Mouse (Mus musculus) urinary bladder, adult 18-20 months (tissue): ENCODE results near the gene Sdk2.

Experiments used
- DNase-seq, 2 experiments: peaks; one replicate each; pipeline ENCODE4 v3.0.0; 2022; ENCODE audit warnings: low spot score in 2 of 2, mixed read lengths in 2 of 2

Sdk2 gene

DNA sequence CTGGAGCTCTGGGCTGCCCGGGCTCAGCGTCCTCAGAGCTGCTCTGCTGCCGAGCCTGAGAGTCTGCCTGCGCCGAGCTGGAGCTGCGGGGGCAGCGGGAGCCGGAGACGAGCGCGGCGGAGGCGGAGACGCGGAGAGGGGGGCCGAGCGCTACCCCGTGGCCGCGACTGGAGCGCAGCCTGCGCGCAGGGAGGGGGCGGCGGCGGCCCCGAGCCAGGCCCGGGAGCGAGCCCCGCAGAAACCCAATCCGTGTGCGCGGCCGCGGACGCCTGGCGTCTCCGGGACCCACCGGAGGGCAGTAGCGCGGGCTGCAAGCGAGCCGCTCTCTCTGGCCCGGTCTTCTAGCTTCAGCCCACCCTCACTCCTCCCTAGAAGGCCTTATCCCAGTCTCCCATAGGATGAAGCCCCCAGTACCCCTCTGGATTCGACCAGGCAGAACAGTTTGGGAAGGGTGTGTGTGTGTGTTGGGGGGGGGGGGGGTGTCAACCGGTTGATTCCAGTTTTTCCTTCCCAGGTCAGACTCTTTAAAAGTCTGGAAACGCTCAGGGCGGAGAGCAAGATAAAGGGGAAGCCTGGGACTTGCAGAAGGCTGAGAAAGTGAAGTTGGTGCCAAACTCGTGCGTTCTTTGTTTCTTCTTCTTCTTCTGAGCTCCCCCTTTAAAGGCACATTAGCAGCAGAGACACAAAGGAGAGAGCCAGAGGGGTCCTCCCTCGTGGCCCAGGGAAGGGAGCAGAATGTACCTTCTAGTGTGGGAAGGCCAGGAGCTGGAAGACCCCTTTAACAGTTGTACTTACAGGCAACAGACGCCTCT is at the start of gene Sdk2:
Sdk2 (minus strand) TSS at position 96 of the 812 bp plus-strand sequence.
- peak; percentile 27 to 37 for DNase-seq

DNA sequence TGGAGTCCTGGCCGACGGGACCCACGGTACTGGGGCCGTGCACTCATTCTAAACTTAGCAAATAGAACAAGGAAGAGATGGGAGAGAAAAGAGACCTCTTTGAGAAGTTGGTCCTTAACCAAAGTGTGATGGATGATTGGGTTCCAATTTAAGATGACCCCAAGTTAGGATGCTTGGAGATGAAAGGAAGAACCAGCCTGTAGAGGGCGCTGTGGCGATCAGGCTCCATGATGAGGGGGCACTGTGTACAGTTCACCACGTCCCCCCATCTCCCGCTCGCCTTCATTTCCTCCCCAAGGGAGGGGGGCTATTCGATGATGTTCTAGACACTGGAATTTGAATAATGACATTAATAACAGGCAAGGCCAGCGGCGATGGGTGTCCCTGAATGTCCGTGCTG is 48.2 kb upstream of the Sdk2 start:
- no peak for DNase-seq

DNA sequence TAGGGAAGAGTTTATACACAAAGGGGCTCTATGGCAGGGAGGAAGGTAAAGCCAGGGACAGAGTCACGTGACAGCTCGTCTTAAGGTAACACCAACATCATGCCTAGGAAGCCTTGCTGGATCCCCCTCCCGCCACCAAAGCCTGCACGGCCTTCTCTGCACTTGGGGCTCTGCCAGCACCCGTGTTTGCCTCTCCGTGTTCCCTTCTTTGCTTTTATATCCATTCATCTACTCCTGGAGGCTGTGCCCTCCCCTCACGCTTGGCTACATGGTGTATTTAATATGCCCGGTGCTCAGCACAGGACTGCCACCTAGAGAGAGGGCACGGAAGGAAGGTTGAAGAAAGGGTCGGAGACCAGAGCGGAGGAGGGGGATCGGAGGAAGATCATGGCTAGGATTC is 47.8 kb upstream of the Sdk2 start:
- DNase-seq, result no peak

DNA sequence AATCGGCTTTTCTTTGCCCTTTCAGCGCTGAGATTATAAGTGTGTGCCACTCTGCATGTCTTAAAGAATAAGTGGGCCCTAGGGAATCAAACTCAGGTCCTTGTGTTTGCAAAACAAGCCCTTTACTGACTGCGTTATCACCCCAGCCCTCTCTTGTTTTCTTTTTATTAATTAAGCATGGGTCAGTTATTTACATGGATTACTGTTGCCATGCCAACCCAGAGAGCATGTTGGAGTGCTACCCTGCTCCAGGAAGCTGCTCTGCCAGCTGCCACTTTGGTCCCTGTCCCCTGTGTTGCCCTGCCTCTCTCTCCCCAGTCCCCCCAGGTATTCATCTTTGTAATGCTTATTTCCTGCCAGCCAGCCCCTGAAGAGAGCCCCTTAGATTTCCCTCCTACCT is 44.0 kb upstream of the Sdk2 start:
- no peak for DNase-seq

DNA sequence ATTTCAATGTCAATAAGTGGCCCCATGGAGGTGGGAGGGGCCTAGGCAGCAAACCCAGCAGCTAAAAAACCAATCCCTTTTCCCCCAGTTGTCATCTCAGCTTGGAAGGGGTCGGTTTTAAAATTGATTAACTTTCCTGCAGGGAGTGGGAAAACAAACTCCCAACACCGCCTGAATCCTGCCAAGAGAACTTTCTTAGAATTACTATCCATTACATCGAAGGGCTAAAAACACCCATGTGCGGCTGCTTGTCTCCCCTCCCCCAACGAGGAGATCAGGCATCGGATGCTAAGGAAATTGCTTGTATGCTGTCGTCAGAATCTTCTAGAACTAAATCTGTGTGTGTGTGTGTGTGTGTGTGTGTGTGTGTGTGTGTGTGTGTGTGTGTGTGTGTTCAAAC is 26.8 kb upstream of the Sdk2 start:
- no peak for DNase-seq

DNA sequence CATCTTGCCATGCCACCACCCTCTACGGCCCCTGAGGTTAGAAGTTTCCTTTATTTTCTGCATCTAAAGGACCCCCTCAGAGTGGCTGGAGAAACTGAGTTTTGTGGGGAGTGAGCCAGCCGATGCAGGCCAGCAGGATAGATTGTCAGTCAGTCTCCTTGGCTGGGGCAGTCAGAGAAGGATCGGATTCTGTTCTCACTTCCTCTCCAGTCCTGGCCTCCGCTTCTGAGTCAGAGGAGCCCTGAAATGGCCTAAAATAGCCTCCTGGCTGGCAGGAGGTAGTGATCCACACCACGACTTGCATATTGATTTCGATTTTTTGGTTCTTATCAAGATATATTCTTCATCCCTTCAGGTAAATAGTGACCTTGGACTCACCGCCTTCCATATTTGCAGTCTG is 26.3 kb upstream of the Sdk2 start:
- DNase-seq, result no peak

DNA sequence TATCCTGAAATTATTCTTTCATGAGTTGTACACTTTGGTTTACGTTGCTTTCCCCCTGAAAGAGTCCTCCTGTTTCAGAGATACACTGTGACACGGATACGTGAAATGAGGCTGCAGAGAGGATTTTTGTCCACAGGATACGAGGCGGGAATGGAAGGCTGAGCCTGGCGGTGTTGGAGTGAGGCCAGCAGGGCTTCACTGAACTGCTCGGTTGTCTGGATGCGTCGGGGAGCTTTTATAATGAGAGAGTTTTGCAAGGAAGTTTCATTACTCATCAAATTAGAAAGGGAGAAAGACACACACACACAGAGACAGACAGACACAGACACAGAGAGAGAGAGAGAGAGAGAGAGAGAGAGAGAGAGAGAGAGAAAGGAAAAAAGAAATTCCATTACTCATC is 13.8 kb upstream of the Sdk2 start:
- no peak for DNase-seq

DNA sequence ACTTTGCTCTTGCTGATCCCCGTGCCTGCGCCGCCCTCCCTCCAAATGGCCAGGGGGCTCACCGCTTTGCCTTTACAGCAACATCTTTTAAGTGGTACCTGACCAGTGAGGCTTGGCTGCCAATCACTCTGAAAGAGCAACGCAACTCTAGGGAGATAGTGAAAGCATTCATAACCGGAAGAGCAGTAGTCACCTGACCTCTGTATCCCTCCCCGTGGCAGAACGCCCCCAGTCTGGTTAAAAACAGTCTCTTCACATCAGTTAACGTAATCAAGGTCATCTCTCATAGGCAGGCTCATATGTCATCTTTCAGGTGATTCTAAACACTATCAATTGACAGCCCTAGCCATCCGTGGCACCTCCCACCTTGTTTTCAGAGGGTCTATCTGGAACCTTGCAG is 5.8 kb upstream of the Sdk2 start:
- no peak for DNase-seq

DNA sequence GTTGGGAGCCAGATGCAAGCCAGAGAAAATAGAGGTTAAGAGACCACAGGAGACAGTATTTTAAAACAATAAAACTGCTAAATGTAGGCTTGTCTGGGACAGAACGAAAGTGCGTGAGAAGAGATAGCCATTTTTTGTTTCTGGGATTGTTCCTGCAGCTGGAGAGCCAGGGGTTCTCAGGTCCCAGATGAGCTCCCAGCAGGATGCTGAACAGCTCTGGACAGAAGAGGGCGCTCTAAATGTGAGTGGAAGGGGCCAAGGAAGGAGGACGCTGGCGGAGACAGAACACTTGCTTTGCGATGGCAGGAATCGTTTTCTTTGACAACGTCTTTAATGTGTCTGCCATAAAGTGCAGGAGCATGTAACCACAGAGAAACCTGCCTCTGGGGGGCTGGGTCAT is 5.2 kb upstream of the Sdk2 start:
- DNase-seq, result no peak

DNA sequence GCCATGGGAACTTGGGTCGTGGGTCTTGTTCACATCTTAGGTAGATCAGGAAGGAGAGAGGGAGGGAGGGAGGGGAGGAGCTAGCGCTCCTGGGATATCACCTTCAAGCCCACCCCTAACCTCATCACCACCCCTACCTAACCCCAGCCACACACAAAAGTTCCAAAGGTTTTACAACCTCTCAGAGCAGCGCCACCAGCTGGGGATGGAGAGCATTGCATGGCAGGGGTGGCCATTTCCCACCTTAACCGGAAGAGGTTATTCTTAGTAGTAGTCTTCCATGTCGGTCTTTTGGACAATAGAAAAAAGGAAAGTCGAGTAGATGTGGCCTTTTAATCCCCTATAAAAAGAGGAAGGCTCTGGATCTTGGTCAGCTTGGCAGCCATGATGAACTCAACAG is 4.0 kb upstream of the Sdk2 start:
- no peak for DNase-seq

DNA sequence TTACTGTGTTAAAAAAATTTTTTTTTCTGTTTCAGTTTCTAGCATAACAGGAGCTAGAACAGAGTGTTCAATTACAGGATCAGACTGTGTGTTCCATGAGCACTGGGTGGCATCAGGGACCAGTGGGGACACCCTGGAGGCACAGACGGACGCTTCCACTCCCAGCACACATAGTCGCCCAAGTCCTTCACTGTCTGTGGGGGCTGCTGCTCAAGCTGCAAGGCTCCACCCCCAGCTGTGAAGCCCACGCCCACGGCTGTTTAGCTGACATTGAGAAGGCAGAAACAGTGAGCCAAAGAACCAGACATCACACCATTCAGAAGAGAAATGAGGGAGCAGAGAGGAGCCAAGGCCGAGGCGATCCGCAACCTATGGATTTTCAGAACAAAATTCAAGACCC is 3.3 kb upstream of the Sdk2 start:
- no peak for DNase-seq

DNA sequence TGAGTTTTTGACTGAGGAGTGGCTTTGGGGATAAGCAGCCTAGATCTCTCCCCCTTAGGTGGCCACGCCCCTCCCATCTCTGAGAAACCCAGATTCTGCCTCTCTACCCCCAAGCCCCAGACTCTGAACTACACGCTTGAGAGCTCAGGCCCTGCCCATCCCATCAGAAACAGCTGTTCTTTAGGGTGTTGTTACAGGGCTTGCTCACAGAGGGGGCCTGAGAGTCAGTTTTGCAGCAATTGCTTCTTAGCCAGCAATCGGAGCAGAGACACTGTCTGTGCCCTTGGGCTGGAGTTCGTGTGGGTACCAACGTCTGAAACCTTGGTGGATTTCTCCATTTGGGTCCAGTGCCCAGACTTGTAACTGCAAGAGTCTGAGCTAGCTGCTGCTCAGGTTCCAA is 1.5 kb upstream of the Sdk2 start:
- peak in 1 of 2 experiments; percentile 25 for DNase-seq

DNA sequence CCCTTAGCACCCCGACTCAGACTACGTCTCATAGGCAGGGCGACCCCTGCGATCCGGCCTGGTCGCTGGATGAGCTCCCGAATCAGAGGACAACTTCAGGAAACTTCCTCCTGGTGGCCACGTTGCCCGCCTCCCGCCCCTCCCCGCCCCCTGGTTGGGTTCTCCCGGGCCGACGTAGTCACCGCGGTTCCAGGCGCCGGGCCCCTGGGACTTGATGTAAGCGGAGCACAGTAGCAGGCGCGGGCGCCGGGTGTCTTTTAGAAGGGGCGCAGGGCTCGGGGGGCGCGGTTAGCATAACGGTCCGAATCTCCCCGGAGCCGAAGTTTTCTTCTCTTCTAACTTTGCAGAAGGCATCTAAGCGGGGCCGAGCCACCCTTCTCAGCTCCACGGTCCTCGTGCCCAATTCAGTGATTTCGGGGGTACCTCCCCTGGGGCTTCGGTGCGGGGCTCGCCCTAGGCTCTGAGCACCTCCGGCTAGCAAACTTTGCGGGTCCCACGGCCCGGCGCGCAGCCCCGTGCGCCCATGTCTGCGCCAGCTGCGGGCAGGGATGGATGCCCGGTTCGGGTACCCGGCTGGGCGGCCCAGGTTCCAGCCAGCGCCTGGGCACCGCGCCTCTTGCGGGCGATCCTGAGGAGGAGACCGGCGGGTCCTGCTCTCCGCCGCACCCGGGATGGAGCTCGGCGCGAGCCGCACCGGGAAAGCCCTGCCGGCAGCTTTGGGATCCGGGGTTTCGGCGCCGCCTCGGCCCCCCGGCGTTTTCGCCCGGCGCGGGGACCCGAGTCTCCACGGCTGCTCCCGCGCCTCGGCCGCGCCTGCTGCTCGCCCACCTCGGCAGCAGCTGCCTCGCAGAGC is 522 bp downstream of the Sdk2 start:
- DNase-seq, result peak in 1 of 2 experiments; percentile 42

DNA sequence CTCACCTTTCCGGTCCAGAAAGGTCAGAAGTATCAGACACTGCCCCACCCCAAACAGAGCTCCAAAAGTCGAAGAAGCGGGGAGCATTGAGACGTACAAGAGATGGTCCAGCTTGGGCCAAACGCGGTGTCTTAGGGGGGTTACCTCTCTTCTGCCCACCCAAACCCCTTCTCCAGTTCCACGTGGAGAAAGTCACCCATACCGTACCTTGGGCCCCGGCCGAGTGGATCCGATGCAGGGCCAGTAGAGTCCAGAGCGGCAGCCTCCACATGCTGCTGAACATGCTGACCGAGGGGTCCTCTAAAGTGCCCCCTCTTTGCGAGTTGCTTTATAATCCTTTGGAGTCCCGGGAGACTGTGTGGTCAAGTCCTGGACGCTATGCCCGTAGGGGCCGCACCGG is 1.2 kb downstream of the Sdk2 start:
- no peak for DNase-seq

DNA sequence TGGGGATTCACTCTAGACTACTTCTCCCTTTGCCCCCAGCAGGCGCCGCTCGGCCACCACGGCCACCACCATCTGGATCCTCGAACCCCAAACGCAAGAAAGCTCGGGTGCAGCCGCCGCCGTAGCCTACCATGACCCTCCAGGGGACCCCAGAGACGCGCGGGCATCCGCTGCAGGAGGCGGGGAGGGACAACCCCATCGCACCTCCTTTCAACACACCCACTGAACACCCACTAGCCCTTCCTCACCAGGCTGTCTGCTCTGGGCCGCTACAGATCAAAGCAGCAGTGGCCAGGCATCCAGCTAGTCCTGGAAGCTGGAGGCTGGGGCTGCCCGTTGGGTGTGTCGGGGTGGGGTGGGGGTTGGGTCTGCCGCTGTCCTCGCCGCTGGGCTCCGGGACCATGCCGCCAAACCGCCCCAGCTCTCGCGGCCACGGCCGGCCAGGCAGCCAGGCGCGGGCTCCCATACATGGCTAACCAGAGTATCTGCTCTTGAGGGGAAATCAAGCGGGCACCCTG is 1.9 kb downstream of the Sdk2 start:
- DNase-seq, result peak in 1 of 2 experiments; percentile 21

DNA sequence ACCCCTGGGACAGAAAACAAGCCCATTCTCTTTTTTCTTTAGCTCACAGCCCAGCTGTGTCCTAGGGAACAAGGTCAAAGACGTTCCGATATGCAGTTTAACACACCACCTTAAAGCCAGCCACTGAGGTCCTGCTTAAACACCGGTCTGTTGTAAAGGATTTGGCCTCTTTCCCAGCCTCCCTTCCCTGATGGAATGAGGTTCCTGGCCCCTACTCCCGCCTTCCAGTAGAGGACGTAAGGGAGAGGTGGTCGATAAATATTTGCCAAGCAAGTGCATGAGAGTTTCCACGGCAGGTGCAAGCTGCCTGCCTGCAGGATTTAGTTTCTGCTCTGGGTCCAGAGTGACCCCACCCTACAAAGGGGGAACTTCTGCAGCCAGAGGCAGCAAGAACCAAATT is 4.9 kb downstream of the Sdk2 start:
- no peak for DNase-seq

DNA sequence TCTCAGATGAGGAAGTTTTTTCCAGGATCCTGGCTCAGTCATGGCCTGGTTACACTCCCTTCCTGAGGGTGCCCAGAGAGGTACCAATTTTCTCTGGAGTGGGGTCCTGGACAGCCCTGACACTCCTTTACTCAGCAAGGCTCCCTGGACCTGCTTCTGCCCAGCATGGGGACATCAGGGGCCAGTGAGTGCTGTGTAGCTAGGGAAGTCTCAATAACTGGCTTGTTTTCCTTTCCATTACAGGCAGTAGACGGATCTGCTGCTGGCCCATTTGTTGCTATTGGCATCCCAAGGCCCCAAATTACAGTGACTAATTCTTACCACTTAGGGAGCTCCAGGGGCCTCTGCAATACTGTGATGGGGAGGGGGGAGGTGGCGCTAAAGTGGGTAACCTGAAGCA is 5.6 kb downstream of the Sdk2 start:
- DNase-seq, result no peak

DNA sequence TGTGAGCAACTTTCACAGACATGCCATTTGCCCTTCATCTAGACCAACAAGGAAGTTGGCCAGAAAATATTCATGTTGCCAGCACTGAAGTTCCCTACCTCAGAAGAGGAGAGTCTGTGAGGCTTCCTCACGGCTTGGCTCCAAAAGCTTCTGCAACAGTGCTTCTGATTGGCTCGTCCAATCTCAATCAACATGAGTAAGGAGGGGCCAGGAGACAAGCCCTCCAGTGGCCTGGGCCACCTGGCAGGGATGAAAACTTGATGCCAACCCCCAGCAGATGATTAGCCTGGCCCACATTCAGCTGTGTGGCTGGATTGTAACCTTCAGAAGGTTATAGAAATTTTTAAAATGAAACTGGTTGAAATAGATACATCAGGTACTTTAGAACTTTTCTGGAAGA is 10.5 kb downstream of the Sdk2 start:
- no peak for DNase-seq

DNA sequence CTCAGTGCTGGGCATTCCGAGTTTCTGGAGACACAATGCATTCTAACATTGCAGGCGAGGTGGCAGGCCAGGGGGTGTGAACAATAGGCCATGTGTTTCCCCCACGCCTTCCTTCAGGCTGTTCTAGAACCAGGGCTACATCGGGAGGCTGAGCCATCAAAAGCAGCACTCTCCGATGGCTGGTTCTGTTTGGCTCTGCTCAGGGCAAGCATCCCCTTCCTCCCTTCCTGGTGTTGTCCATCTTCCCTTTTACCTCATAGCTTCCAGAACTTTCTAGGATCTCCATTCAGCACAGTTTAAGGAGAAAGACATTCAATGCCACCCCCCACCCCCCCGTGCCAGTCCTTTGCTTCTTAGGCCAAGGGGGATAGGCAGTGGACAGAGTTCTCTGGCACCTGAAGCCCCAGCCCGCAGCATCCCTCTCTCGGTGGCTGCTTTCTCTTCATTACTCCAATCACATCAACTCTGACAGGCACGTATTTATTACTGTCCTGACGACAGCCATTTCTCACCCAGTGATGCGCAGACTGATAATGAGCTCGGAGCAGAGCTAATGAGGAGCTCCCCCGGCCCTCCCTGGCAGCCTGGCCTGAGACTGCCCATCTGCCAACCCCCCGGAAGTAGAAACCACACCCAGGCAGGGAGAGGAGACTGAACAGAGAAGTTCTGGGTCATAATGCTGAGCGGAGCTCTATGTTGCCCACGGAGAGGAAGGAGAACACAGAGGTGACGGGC is 12.1 kb downstream of the Sdk2 start:
- no peak for DNase-seq

DNA sequence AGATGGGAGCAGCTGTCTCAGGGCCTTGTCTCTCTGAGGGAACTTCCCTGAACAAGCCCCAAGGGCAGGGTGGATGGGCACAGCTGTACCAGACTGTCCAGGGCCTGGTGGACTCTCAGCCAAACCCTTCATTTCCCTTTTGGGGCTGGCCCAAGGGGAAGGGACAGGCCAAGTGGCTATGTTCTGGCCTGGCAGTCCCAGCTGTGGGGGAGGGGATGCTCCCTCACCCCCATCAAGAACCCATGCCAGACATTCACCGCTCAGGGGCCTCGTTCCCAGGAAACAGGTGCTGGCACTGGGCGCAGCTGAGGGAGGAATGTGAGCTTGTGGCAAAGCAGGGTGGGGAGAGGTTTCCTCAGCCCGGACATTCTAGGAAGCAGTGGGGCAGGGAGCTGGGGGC is 15.5 kb downstream of the Sdk2 start:
- DNase-seq, result no peak

DNA sequence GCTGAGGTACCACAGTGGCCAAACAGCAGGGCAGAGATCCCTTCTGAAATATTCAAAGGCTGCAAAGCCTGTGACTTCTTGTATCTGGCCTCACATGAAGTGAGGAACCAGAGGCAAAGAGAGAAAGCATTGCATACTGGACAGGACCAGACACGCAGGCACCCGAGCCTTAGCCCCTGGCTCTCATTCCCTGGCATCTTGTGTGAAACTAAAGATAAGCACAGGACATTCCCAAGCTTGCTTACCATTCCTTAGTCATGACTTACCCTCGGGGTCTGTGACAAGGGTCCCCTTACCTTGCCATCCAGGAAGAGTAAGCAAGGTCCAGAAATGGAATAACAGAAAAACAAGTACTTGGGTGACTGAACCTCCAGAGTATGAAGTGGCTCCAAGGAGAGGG is 16.3 kb downstream of the Sdk2 start:
- DNase-seq, result no peak

DNA sequence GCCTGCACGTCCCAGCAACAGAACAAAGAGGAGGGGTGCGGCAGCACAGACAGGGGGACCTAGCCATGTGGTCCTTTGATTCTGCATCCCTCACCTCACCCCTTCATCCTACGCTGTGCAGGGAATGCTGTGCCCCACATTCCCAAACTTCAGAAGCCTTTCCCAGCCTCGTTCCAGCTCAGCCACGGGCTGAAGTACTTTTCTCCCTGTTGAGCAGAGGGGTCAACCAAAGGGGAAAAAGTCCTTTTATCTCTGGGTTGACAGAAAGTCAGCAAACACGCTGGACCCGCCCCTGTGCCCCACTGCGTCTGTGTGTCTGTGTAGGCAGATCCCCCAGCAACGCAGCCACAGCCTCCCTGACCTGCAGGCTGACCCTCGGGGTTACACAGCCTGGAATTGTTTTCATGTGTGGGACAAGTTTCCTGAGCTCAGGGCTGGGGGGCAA is 18.9 kb downstream of the Sdk2 start:
- DNase-seq, result no peak
